Mouse (Mus musculus) T-helper 1 cell (primary cell): ENCODE data around the gene Col4a1.

Source experiments
- in situ Hi-C: fragments of 300-600 bp; cut with MboI, MseI; formaldehyde crosslinking; loops from one replicate; pipeline ENCODE4 v1.15.1; 2025; ENCODE audit warnings: high pct_unique_total_duplicates

Gene Col4a1

DNA sequence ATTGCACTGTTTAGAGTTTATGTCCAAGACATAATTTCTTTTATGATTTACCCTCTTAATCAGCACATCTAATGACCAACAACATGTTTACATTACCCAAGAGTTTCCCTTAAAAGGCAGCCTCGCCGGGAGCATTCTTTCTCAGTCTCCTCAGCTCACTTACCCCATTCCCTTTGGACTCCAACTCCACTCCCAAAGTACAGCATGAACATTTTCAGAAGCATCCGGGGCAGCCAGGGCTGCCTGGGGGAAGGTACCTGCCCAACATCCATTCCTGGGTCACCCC lies 13.4 kb downstream of the Col4a1 start:
- in situ Hi-C loops, result no loop called here

DNA sequence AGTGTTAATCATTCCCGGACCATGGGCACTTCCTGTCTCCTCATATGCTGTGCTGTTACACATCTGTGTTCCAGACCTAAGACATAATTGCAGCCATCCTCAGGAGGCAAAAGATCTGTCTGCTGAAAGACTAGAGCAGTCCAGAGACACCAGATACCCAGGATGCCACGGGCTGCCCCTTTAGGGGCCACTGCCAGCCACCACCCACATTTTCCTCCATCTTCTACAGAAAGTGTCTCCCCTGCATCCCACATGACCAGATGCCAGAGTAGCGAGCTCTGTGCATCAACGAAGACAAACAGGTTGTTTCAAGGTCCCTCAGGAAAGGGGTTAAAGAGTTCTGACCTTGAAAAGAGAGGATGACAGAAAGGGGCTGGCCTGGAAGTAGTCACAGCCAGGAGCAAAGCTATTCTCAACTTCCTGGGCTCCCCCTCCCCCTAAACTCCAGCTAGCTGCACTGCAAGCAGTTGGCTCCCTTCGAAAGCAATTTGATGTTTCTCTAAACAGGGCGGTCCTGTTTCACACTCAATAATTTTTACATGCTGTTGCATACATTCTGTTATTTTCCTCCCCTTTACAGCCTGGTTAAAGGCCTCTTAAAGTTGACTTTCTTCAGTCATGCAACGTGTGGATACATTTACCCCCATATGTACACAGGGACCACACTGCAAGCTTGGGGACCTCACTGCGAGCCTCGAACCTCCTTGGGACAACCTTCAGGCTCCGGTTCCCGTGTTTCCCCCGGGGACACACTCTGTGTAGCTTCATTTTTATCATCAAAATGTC lies 13.9 kb downstream of the Col4a1 start:
- in situ Hi-C loops, result no loop called here

- in situ Hi-C loops, result no loop called here
Measured at GRCm38 (mm10) chr8:11297141-11297838, 15.3 kb downstream of the Col4a1 start.

- in situ Hi-C loops, result no loop called here
Measured at GRCm38 (mm10) chr8:11296282-11296943, 16.2 kb downstream of the Col4a1 start.

DNA sequence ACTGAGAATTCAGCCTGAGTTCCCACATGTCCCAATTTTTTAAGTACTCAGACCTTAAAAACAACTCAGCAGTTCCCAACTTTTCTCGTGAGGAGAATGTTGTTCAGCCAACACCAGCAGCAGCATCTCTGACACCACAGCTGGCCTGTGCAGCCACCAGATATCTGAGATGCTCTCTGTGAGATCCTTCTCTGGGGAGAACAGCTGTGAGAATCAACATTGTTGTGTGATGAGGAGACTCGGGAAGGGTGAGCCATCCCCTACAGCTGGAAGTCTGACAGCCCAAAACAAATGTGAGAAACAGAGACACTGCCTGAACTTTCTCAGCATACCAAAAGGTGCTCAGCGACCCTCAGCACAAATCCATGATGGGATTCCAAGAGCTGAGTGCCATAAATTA lies 20.0 kb downstream of the Col4a1 start:
- in situ Hi-C loops, result no loop called here

DNA sequence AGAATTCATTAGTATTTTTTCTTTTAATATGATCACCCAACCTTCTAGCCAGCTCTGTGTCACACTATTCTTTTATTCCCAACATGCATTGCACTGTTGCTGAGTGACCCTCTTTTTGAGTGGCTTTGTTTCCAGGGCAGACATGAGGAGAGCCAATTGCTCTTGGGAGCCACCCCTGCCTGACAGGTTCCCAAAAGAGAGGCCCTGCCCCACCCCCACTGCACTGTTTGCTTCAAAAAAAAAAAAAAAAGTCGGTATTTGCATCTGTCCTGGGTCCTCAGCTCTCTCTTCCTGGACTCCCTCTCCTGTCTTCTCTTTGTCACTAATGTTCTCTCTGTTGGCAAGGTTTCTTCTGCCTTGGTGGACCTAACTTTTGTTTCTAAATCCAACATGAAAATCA lies 22.1 kb downstream of the Col4a1 start:
- in situ Hi-C loops, result no loop called here

GRCm38 (mm10) chr8:11288286-11288685 lies 24.3 kb downstream of the Col4a1 start:
- in situ Hi-C loops, result no loop called here

GRCm38 (mm10) chr8:11287139-11287538 lies 25.5 kb downstream of the Col4a1 start:
- in situ Hi-C loops, result no loop called here

- in situ Hi-C loops, result no loop called here
Measured at GRCm38 (mm10) chr8:11285437-11285836, 27.2 kb downstream of the Col4a1 start.

- in situ Hi-C loops, result no loop called here
Measured at GRCm38 (mm10) chr8:11283217-11283616, 29.4 kb downstream of the Col4a1 start.

- in situ Hi-C loops, result no loop called here
Measured at GRCm38 (mm10) chr8:11282696-11283095, 29.9 kb downstream of the Col4a1 start.

GRCm38 (mm10) chr8:11282139-11282538 lies 30.5 kb downstream of the Col4a1 start:
- in situ Hi-C loops, result no loop called here

DNA sequence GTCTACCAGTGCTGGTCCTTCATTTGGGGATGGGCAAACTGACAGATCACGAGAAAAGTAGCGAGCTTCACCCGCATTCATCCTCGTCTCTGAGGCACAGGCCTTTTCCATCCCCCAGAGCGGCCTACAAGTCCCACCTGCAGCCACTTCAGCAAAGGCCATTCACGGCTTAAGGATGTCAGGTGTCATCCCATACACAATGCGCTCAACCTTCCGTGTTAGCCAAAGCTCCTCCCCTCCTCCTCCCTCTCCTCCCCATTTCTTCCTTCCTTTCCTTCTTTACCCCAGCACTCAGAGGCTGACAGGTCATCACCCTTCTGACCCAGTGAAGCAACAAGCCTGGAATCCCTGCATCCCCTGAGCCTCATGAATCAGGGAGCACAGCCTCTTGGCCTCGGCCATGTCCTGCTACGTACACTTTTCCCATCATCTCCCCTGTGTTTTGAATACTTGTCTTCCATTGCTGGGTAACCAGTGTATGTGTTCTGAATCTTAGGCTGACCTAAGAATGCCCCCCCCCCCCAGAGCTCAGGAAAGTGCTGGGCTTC lies 31.8 kb downstream of the Col4a1 start:
- in situ Hi-C loops, result no loop called here

DNA sequence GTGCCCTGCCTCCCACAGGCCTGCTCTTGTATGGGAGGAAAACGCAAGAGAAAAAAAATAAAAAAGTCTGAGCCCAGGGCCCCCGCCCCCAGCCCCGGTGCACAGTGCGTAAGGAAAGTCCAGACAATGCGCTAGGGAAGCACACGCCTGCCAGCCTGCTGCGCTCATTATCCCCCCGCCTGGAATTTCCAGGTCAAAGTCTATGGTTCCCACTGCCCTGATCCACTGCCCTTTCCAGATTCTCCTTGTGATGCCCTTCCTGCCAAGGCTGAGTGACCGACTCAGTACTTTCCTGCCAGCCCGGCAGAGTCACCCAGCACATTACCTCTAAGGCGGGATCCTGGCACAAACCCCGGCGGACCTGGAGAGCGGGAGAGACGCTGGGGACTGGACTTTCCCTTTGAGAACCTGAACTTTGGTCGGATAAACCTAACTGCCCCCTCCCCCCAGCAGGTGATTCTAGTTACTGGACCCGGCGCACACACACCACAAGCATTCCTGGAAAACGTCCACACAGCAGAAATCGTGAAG lies 33.3 kb downstream of the Col4a1 start:
- in situ Hi-C loops, result no loop called here

- in situ Hi-C loops, result no loop called here
Measured at GRCm38 (mm10) chr8:11278101-11278611, 34.5 kb downstream of the Col4a1 start.

GRCm38 (mm10) chr8:11277602-11278051 lies 35.0 kb downstream of the Col4a1 start:
- in situ Hi-C loops, result no loop called here

DNA sequence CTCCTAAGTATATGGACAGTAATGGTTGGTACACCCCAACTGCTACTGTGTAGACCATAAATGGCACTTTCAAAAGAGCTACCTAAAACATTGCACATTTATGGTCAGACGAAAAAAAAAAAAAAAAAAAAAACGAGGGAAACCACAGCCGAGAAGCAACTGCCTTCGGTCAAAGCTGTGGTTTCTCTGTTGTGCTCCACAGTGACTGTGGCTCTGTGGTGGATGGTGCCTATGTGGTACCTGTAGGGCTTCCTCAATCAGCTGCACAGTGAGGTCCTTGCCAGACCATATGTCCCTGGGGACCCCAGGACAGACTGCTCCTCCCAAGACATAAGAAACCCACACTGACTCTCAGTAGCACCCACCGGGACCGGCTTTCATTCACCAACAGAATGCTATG lies 36.3 kb downstream of the Col4a1 start:
- in situ Hi-C loops, result no loop called here

DNA sequence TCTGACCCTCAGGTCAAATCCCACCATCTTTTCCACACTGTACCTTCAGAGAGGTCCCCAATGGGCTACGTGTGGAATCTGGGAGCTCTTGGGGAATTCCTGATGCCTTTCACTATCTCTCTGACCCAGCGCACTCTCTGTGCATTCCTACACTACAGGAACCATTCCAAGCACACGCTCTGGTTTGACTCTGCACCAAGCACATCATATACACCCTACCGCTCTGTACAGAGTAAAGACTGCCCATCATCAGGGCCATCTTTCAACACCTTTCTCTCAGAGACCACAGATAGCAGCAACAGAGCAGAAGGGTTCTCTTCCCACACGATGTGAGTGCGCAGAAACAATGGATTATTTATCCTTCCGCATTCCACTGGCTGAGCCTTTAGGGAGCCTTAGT lies 38.2 kb downstream of the Col4a1 start:
- in situ Hi-C loops, result loop anchor here (25.0 kb wide), 1 partner anchor 413 kb away; no protein-coding TSS in a partner anchor

GRCm38 (mm10) chr8:11273506-11274158 lies 39.0 kb downstream of the Col4a1 start:
- in situ Hi-C loops, result loop anchor here (25.0 kb wide), 1 partner anchor 414 kb away; no protein-coding TSS in a partner anchor

GRCm38 (mm10) chr8:11272205-11272604 lies 40.4 kb downstream of the Col4a1 start:
- in situ Hi-C loops, result loop anchor here (25.0 kb wide), 1 partner anchor 415 kb away; no protein-coding TSS in a partner anchor

DNA sequence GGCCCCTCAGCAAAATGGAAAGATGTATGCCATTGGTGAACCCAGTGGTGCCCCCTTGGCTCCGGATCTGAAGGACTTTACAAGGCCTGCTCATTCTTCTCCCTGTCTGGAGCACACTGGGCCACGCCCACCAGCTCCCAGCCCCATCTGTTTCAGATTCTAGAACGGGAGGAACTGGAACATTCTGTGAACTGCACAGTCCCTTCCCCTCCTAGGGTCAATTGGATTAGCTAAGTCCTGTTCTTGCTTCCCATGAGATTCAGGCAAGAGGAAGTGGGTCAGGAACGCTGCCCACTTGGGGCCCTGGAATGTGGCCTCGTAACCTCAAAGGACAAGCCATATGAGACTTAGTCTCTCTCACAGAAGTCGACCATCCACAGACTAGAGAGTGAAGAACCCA lies 41.8 kb downstream of the Col4a1 start:
- in situ Hi-C loops, result loop anchor here (25.0 kb wide), 1 partner anchor 416 kb away; no protein-coding TSS in a partner anchor
